Mouse (Mus musculus) adrenal gland (tissue): ENCODE results near the gene Ctcf.

Experiments used
- intact Hi-C: fragments of 180-260 bp; cut with DNase I; formaldehyde crosslinking; loops from one replicate; pipeline ENCODE4 v1.15.1; 2025

Gene Ctcf

DNA sequence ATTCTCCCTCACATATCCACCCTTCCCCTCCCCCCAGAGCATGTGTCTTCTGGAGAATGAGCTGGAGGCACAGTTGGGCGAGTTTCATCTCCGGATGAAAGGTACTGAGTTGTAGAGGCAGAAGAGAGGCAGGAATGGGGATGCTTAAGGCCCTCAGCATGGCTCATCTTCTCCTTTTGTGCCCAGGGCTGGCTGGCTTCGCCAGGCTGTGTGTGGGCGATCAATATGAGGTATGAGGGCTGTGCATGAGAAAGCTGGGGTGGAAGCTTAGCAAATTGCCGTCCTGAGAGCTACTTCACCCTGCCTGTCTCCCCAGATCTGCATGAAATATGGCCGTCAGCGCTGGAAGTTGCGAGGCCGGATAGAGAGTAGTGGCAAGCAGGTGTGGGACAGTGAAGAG is 20.4 kb upstream of the Ctcf start:
- intact Hi-C loops: no loop called here

DNA sequence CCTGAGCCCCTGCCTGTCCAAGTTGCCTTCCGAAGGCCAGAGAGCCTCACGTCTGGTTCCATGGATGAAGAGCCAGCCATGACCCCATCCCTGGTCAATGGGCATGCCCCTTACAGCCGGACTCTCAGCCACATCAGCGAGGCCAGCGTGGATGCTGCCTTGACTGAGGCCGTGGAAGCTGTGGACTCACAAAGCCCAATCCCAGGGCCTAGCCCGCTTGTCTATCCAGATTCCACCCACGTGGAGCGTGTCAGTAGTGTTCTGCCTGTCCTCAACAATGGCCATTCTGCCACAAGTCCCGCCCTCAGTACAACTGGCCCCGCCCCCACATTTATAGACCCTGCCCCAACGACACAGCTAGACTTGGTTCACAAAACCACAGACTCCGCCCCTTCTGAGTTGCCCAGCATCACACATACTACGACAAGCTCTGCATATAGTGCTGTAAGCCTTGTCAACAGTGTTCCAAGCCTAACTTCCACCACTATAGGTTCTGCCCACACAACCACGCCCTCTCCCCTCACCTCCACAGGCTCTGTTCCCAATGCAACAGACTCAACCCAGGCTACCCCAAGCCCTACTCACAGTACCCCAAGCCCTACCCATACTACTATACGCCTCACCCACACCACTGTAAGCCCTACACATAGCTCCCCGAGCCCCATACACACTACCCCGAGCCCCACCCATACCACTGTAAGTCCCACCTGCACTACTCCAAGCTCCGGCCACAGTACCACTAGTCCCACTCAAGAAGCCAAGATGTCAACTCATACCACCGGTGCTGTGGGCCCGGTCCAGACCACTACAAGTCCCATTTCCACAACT is 18.7 kb upstream of the Ctcf start:
- intact Hi-C loops: no loop called here

DNA sequence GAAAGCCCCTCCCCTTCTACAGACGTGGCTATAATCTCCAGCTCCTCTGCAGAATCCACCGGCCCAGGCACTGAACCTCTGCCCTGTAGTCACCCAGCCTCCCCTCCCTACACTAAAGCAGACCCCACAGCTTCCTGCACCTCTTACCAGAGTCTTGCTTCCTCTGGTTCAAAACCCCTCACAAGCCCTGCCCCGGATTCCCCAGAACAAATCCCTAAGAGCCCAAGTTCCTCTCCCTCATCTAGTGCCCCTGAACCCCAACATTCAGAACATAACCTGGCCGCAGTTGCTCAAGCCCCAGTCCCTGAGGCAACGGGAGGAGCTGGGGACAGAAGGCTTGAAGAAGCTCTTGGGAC is 18.1 kb upstream of the Ctcf start:
- intact Hi-C loops: no loop called here

DNA sequence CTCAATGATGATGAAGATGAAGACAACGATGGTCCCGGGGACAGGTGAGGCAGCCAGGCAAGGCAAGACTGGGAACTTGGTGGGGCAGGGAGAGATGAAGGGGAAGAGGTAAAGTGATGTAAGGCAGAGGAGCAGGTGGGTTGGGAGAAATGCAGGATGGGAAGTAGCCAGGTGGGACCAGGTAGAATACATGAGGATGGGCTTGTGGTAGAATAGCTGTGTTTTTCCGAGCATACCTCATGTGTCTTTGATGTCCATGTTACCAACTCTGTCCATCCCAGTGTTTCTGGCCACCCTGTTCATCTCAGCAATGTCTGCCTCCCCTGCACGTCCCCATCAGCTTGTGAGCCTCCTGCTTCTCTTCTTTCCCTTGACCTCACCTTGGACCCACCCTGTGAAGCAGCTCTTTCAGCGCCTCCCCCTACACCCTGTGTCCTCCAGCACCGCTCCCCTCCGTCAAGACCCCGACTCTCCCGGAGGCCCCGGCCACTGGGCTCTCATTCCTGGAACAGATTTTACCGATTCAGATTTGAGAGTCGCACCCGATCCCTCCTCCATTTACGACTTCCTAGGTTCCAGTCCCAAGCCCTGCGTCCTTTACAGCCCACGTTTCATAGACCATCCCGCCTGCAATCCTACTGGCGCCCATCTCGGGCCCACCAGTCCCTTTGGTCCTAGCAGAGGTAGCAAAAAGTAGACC is 17.3 kb upstream of the Ctcf start:
- intact Hi-C loops: no loop called here

DNA sequence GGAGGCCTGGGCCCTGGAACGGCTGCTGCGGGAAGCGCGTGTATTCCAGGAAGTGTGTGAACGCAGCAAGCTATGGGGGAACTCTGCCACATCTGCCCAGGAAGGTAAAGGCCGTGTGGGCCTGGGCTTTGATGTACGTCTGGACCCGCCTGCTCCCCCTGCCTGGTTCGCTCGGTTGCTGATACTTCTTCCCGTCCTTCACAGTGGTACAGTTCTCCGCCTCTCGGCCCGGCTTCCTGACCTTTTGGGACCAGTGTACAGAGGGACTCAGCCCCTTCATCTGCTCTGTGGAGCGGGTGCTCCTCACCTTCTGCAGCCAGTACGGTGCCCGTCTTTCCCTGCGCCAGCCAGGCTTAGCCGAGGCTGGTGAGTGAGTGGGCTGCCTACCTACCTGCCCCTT is 16.2 kb upstream of the Ctcf start:
- intact Hi-C loops: loop anchor here (5.0 kb wide), 1 partner anchor 67 kb away; the partner anchor contains the start of gene Carmil2

DNA sequence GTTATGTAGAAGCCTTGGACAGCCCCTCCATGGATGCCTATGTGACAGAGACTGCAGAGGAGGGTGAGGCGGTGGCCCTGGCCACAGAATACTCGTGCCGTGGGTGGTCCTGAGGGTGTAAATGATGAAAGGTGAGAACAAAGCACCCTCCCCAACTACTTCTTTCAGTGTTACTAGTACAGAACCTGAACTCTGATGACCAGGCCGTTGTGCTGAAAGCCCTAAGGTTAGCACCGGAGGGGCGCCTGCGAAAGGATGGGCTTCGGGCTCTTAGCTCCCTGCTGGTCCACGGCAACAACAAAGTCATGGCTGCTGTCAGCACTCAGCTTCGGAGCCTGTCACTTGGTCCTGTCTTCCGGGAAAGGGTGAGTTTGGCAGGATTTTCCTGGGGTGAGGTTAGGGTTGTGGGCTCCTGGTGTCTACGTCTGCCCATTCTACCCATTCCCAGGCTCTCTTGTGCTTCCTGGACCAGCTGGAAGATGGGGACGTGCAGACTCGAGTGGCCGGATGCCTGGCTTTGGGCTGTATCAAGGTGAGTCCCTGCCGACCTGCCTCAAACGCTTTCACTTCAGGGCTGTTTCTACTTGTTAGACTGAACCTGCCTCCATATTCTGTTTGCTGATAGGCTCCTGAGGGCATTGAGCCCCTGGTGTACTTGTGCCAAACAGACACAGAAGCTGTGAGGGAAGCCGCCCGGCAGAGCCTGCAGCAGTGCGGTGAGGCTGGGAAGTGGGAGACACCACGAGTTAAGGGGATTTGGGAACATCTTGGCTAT is 15.2 kb upstream of the Ctcf start:
- intact Hi-C loops: loop anchor here (5.0 kb wide), 1 partner anchor 66 kb away; the partner anchor contains the start of gene Carmil2

DNA sequence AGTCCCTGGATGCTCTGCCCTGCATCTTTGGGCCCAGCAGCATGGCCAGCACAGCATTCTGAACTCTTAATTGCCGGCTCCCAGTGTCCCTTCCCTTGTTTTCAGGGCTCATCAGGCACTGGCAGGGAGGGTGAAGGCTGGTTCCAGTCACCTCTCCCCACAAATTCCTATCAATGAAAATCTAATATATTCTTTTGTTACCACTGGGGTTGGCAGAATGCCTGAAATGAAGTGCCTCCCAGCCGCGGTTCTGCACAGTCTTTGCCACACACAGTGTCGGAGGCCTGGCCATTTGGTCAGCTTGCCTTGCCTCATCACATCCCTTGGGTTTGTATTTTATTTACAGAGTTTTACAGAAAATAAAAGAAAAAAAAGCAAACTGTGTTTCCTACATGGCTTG is 14.5 kb upstream of the Ctcf start:
- intact Hi-C loops: loop anchor here (5.0 kb wide), 1 partner anchor 65 kb away; the partner anchor contains the start of gene Carmil2

DNA sequence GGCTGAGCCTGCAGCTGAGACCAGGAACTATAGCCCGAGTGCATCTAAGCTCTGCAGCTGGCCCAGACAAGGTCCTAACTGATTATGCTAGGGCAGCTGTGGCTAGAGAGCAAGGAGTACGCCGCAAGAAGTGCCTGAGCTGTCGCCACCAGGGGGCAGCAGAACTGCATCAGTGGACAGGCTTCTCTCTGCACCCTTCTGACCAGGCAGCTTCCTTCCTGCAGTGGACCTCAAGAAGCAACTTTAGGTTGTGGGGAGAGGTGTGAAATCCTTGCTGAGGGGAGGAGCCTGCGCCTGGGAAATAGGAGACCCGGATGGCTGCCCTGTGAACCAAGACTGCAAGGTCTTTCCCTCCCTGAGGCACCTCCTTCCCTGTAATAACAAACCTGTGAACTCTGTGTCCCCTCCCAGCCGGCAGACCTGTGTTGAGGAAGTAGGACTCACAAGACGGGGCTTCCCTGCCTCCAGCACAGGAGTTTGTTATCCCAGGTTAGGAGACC is 13.9 kb upstream of the Ctcf start:
- intact Hi-C loops: loop anchor here (5.0 kb wide), 1 partner anchor 65 kb away; the partner anchor contains the start of gene Carmil2

DNA sequence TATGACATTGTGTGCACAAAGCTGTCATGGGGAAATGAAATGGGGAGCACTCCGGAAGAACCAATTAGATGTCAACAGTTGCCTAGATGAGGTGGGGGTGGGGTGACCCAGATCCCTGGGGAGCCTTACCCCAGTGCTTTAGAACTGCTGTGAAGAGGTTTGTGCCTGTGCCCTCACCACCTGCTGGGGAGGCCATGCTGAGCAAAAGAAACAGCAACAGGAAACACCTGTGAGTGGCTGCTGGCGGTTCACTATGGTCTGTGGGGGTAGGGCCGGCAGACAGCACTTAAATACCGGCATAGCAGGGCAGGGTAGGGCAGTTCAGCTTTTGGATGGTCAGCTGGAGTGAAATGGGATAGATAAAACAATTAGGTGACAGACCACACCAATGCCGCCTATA is 13.2 kb upstream of the Ctcf start:
- intact Hi-C loops: loop anchor here (5.0 kb wide), 1 partner anchor 64 kb away; the partner anchor contains the start of gene Carmil2

DNA sequence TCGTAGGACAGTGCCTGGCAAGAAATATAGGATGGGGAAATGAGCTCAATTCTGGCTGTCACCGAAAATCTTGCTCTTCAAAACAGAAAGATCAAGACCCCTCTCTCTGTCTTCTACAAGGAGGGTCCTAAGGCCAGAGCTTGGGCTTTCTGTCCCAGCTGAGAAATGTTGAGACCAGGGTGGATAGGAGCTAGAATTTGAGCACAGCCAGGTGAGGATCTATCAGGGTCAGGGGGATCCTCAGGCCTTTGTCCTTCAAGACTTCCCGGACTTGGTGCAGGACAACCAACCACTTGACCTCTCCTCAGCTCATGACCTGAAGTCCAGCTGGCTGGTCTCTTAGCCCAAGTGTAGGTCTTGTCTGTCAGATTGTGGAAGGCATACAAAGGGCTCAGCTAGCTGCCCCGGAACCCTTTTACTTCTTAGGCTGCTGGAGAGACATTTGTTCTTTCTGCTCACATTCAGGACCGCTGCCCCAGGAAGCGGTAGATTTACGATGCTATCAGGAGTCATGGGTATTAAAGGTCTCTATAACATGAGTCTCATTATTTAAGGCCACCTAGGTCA is 12.6 kb upstream of the Ctcf start:
- intact Hi-C loops: loop anchor here (5.0 kb wide), 1 partner anchor 64 kb away; the partner anchor contains the start of gene Carmil2

DNA sequence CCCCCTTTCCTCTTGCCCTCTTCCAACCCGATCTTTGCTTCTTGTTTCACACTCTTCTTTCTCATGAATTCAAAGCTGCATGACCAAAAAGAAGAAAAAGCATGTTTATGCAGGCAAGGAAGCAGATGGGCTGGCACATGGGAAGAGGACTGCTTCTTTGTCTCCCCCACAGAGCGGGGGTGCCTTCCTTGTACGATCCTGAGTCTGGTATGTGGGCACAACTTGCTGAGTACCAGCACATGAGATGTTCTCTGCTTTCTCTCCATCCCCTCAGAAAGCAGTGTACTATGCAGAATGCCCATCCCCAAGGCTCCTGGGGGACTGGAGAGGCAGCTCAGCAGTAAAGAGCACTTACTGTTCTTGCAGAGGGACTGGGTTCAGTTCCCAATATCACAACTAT is 12.0 kb upstream of the Ctcf start:
- intact Hi-C loops: loop anchor here (5.0 kb wide), 1 partner anchor 63 kb away; the partner anchor contains the start of gene Carmil2

DNA sequence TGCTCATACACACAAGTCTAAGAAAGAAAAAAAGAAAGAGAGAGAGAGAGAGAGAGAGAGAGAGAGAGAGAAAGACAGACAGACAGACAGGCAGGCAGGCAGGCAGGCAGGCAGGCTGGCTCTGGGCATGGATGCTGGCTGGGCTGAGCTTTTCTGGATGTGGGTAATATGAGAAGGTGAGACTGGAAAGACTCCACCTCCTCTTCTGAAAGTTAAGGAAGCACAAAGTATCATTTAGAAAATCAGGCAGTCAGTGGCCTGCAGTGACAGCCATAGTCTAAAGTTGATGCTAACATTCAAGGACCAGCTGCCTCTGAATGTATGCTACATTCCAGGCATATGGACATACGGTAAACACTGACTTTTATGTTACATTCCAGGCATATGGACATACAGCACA is 11.5 kb upstream of the Ctcf start:
- intact Hi-C loops: loop anchor here (5.0 kb wide), 1 partner anchor 62 kb away; the partner anchor contains the start of gene Carmil2

DNA sequence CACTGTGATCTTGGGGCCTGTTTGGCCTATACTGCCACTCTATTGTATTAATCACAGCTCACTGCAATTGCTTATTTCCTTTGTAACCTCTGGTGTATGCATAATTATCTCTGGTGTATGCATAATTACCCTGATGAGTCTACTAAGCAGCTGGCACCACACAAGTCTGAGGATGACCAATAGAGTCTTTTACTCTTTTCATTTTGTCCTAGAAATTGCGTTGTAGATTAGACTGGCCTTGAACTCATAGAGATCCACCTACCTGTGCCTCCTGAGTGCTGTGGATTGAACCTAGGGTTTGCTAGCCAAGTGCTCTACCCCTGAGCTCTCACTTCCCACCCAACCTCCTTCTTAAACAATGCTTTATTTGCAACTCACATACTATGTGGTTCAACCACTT is 10.3 kb upstream of the Ctcf start:
- intact Hi-C loops: no loop called here

DNA sequence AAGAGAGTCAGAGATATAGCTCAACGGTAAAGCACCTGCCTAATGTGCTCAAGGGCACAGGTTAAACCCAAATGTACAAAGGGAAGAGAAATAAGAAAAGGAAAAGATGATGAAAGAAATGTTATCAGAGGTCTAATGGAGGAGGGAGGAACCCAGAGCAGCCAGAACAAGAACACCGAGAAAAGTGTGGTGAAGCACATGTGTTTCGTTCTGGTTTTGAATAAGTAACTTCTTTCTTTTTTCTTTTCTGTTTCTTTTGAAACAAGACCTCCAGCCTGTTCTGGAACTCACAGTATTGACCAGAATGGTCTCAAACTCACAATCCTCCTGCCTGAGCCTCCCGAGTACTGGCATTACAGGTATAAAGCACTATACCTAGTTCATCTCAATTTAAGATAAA is 7.0 kb upstream of the Ctcf start:
- intact Hi-C loops: no loop called here

DNA sequence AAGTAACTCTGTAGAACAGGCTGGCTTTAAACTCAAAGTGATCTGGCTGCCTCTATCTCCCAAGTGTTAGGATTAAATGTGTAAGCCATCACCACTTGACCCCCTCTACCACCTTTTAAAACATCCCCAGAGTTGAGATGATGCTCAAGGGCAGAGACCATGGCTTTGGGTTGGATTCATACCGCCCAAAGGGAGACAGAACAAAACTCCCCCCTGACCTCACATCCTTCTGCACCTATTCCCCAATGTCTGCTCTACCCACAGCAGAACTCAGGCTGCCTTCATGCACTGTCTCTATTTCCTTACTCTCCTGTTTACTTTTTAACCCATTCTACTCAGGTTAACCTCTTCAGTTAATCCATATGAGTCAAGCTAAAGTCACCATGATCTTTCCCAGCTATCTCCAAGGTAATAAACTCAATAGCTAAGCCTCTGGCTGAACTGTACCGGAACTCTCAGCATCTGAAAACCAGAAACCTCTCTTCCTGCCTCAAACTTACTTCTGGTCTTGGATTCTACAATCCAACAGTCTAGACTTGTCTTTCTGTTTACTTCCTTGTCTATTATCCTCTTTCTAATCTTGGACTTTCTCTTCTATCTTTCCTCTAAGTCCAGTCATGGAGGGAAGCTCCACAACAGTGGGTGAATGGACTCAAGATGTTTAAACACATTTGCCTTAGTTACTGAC is 1.5 kb upstream of the Ctcf start:
- intact Hi-C loops: no loop called here

DNA sequence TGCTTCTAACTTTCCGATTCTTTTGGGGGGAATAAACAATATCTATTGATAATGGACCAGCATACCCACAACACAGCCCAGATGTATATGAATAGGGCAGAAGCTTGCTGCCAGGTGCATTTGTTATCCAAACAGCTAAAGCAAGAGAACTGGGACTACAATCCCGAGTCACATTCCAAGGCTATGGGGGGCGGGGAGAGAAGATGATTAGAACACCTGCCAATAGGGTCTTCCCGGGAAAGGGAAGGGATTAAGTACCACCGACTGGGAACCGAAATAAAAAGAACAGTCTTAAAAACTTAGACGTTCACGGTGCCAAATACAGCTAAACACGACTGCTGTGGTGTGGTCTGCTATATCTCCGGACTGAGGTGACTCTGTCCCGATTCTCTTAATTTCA is 887 bp upstream of the Ctcf start:
- intact Hi-C loops: no loop called here

DNA sequence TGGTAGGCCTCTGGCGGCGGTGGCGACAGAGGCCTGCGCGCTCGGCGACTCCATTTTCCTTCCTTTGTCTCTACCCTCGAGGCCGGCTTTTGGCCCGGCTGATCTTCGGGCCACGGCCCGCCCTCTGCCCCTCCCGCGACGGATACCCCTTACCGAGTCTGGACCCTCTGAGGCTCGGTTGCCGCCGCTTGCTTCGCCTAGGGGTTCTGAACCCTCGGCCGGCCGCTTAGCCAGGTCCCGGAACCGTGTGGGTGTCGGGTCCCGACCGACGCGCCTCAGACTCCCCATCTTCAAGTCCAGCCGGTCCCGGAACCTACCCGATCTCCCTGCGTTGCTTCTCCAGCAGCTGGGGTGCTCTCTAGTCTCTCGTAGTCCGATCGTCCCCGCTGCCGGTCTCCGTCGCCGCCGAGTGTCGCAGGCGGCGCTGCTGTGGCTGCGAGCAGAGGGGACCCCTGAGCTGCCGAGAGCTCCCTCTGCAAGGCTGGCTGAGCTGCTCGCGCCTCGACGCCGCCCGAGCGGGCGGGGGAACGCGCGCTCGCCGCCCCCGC is 669 bp downstream of the Ctcf start, which contains the start of gene Agrp:
Gene Agrp (minus strand): TSS at position 431 of the 548 bp plus-strand sequence.
- intact Hi-C loops: no loop called here

DNA sequence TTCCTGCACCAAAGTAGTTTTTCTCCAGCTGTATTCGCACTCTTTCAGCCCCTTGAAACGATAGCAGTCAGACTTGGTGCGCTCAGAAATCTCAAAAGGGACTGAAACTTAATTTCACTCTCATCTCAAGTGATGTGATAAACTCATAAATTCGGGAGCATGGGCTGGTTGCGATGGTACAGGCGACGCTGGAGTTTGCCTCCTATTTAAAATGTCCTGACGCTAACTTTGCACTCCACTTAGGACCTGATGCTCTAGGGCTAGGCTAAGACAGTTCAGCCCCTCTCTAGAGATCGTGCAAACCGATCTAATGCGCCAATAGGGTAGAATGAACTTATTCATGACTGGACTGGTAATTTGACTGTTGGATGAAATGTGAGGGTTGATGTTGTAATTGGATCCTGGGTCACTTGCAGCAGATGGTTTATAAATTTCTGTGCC is 1.3 kb downstream of the Ctcf start:
- intact Hi-C loops: no loop called here

DNA sequence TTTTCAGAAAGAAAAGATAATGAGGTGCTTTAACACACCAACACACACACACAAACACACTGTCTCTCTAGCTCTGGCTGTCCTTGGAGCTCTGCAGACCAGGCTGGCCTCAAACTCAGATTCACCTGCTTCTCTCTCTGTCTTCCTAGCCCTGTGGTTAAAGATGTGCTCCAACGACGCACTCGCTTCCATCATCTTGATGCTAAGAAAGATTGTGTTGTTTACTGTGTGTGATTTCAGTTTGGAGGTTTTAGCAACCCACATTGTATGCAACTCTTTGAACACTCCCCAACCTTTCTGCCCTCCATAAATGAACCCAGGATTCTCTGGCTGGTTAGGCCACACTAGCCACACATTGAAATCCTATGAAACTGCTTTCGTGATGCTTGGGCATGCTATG is 2.1 kb downstream of the Ctcf start:
- intact Hi-C loops: no loop called here

DNA sequence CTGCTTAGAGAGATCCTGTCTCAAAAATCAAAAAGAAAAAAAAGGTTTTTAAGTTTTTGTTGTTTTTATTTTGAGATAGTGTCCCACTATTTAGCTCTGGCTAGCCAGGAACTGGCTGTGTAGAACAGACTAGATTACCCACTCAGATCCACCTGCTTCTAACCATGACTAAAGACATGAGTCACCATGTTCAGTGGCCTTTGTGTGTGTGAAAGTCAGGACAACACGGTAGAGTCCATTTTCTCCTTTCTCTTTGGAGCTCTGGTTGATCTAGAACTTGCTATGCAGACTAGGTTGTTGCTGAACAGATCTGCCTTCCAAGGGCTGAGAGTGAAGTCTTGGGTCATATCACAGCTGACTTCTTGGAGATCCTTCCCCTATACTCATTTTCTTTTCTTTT is 3.5 kb downstream of the Ctcf start:
- intact Hi-C loops: no loop called here
